Mouse (Mus musculus): Measurements from ENCODE around the gene Agpat3. TPM values are rescaled to one million over a fixed set of nuclear protein-coding genes. Genes with fewer than 3 reads are reported as not detected.

The Agpat3 gene
- total RNA-seq, 1 experiment = 52.0 TPM

- H3K9ac ChIP-seq (ENCODE audit: insufficient read depth, low read depth, low read length, poor library complexity, severe bottlenecking) = no peak overlapping the region
- peaks cover 0 to 5% of the 10 kb centered on the region in 2 experiments; a peak in 1 of 4 replicates for H3K4me1 ChIP-seq (ENCODE audit: control insufficient read depth in 2 of 2, insufficient read depth in 2 of 2, low read length in 2 of 2, poor library complexity in 1 of 2)
- H3K27ac ChIP-seq (ENCODE audit: insufficient read depth, low read depth, low read length, poor library complexity, severe bottlenecking) = no peak overlapping the region
- H3K9me3 ChIP-seq (ENCODE audit: control insufficient read depth, insufficient read depth, low read depth, low read length) = no peaks in the 10 kb centered on the region
- no peak for DNase-seq (ENCODE audit: low read depth, low spot score)
- in situ Hi-C loops (cut with MboI; ENCODE audit: low sequenced_read_pairs in 2 of 2, unreplicated experiment in 2 of 2) = no loop called here
- no peak overlapping the region for H3K4me3 ChIP-seq (ENCODE audit: insufficient read depth in 1 of 2, low read depth in 1 of 2, low read length in 2 of 2, poor library complexity in 1 of 2, severe bottlenecking in 1 of 2)
- peaks cover 18% of the 10 kb centered on the region; the same call in 1 of the 2 replicates for H3K36me3 ChIP-seq (ENCODE audit: control insufficient read depth, insufficient read depth, low read length, poor library complexity, severe bottlenecking)
- no peak for TF ChIP-seq CHD2 (IDR thresholded peaks at IDR 0.05; ENCODE audit: low read depth, low read length)
- no peak for TF ChIP-seq ZC3H11A (IDR thresholded peaks at IDR 0.05; ENCODE audit: borderline replicate concordance, low read depth, low read length)
- no peak for TF ChIP-seq HCFC1 (IDR thresholded peaks at IDR 0.05; ENCODE audit: borderline replicate concordance, insufficient read depth, low read length)
- TF ChIP-seq MAFK (IDR thresholded peaks at IDR 0.05; ENCODE audit: insufficient read depth, low read depth, low read length) = no peak
- no peak for TF ChIP-seq ZNF384 (IDR thresholded peaks at IDR 0.05; ENCODE audit: low read depth, low read length)
Measured at GRCm38 (mm10) chr10:78284812-78285211, 67.5 kb downstream of the Agpat3 start.

- Histone ChIP-seq H3K4me3 (ENCODE audit: insufficient read depth in 1 of 2, low read depth in 1 of 2, low read length in 2 of 2, poor library complexity in 1 of 2, severe bottlenecking in 1 of 2) (no peak overlapping the region), H3K36me3 (ENCODE audit: control insufficient read depth, insufficient read depth, low read length, poor library complexity, severe bottlenecking) (peaks cover 20% of the 10 kb centered on the region; the same call in 1 of the 2 replicates), H3K4me1 (ENCODE audit: control insufficient read depth in 2 of 2, insufficient read depth in 2 of 2, low read length in 2 of 2, poor library complexity in 1 of 2) (peaks cover 0 to 5% of the 10 kb centered on the region in 2 experiments; a peak in 1 of 4 replicates), H3K9ac (ENCODE audit: insufficient read depth, low read depth, low read length, poor library complexity, severe bottlenecking) (no peak overlapping the region), H3K9me3 (ENCODE audit: control insufficient read depth, insufficient read depth, low read depth, low read length) (no peaks in the 10 kb centered on the region), H3K27ac (ENCODE audit: insufficient read depth, low read depth, low read length, poor library complexity, severe bottlenecking) (no peak overlapping the region)
- no peak for TF ChIP-seq ZNF384 (IDR thresholded peaks at IDR 0.05; ENCODE audit: low read depth, low read length)
- no peak for TF ChIP-seq CHD2 (IDR thresholded peaks at IDR 0.05; ENCODE audit: low read depth, low read length)
- TF ChIP-seq MAFK (IDR thresholded peaks at IDR 0.05; ENCODE audit: insufficient read depth, low read depth, low read length) = no peak
- no peak for TF ChIP-seq ZC3H11A (IDR thresholded peaks at IDR 0.05; ENCODE audit: borderline replicate concordance, low read depth, low read length)
- TF ChIP-seq HCFC1 (IDR thresholded peaks at IDR 0.05; ENCODE audit: borderline replicate concordance, insufficient read depth, low read length) = no peak
- DNase-seq (ENCODE audit: low read depth, low spot score) = no peak
- in situ Hi-C loops (cut with MboI; ENCODE audit: low sequenced_read_pairs in 2 of 2, unreplicated experiment in 2 of 2) = no loop called here
Measured at GRCm38 (mm10) chr10:78282411-78282810, 69.9 kb downstream of the Agpat3 start.

- no peak for DNase-seq (ENCODE audit: low read depth, low spot score)
- Histone ChIP-seq H3K9ac (ENCODE audit: insufficient read depth, low read depth, low read length, poor library complexity, severe bottlenecking) (no peak overlapping the region), H3K9me3 (ENCODE audit: control insufficient read depth, insufficient read depth, low read depth, low read length) (no peaks in the 10 kb centered on the region), H3K27ac (ENCODE audit: insufficient read depth, low read depth, low read length, poor library complexity, severe bottlenecking) (no peak overlapping the region), H3K4me1 (ENCODE audit: control insufficient read depth in 2 of 2, insufficient read depth in 2 of 2, low read length in 2 of 2, poor library complexity in 1 of 2) (peaks cover 0 to 4% of the 10 kb centered on the region in 2 experiments; a peak in 1 of 4 replicates), H3K36me3 (ENCODE audit: control insufficient read depth, insufficient read depth, low read length, poor library complexity, severe bottlenecking) (peaks cover 13% of the 10 kb centered on the region; the same call in 1 of the 2 replicates), H3K4me3 (ENCODE audit: insufficient read depth in 1 of 2, low read depth in 1 of 2, low read length in 2 of 2, poor library complexity in 1 of 2, severe bottlenecking in 1 of 2) (no peak overlapping the region)
- in situ Hi-C loops (cut with MboI; ENCODE audit: low sequenced_read_pairs in 2 of 2, unreplicated experiment in 2 of 2) = no loop called here
- TF ChIP-seq CHD2 (IDR thresholded peaks at IDR 0.05; ENCODE audit: low read depth, low read length) (no peak), MAFK (IDR thresholded peaks at IDR 0.05; ENCODE audit: insufficient read depth, low read depth, low read length) (no peak)
Measured at GRCm38 (mm10) chr10:78280486-78280885, 71.8 kb downstream of the Agpat3 start.

- Histone ChIP-seq H3K27ac (ENCODE audit: insufficient read depth, low read depth, low read length, poor library complexity, severe bottlenecking) (no peak overlapping the region), H3K4me1 (ENCODE audit: control insufficient read depth in 2 of 2, insufficient read depth in 2 of 2, low read length in 2 of 2, poor library complexity in 1 of 2) (no peaks in the 10 kb centered on the region), H3K9ac (ENCODE audit: insufficient read depth, low read depth, low read length, poor library complexity, severe bottlenecking) (no peak overlapping the region), H3K36me3 (ENCODE audit: control insufficient read depth, insufficient read depth, low read length, poor library complexity, severe bottlenecking) (peaks cover 12% of the 10 kb centered on the region; the same call in 1 of the 2 replicates), H3K4me3 (ENCODE audit: insufficient read depth in 1 of 2, low read depth in 1 of 2, low read length in 2 of 2, poor library complexity in 1 of 2, severe bottlenecking in 1 of 2) (no peak overlapping the region), H3K9me3 (ENCODE audit: control insufficient read depth, insufficient read depth, low read depth, low read length) (no peaks in the 10 kb centered on the region)
- in situ Hi-C loops (cut with MboI; ENCODE audit: low sequenced_read_pairs in 2 of 2, unreplicated experiment in 2 of 2) = no loop called here
- DNase-seq (ENCODE audit: low read depth, low spot score) = peak; percentile 33
- no peak for TF ChIP-seq HCFC1 (IDR thresholded peaks at IDR 0.05; ENCODE audit: borderline replicate concordance, insufficient read depth, low read length)
- no peak for TF ChIP-seq MAFK (IDR thresholded peaks at IDR 0.05; ENCODE audit: insufficient read depth, low read depth, low read length)
- no peak for TF ChIP-seq ZNF384 (IDR thresholded peaks at IDR 0.05; ENCODE audit: low read depth, low read length)
- no peak for TF ChIP-seq CHD2 (IDR thresholded peaks at IDR 0.05; ENCODE audit: low read depth, low read length)
- TF ChIP-seq ZC3H11A (IDR thresholded peaks at IDR 0.05; ENCODE audit: borderline replicate concordance, low read depth, low read length) = peak; percentile 57; the same call in 1 of the 2 replicates
Measured at GRCm38 (mm10) chr10:78279210-78279609, 73.1 kb downstream of the Agpat3 start.

- DNase-seq (ENCODE audit: low read depth, low spot score) = no peak
- in situ Hi-C loops (cut with MboI; ENCODE audit: low sequenced_read_pairs in 2 of 2, unreplicated experiment in 2 of 2) = no loop called here
Measured at GRCm38 (mm10) chr10:78277835-78278234, 74.5 kb downstream of the Agpat3 start.

More at GRCm38 (mm10) chr10:78277835-78278234, 74.5 kb downstream of the Agpat3 start:
- Histone ChIP-seq H3K4me3 (ENCODE audit: insufficient read depth in 1 of 2, low read depth in 1 of 2, low read length in 2 of 2, poor library complexity in 1 of 2, severe bottlenecking in 1 of 2) (no peak overlapping the region), H3K9ac (ENCODE audit: insufficient read depth, low read depth, low read length, poor library complexity, severe bottlenecking) (no peak overlapping the region), H3K36me3 (ENCODE audit: control insufficient read depth, insufficient read depth, low read length, poor library complexity, severe bottlenecking) (peaks cover 12% of the 10 kb centered on the region; the same call in 1 of the 2 replicates), H3K9me3 (ENCODE audit: control insufficient read depth, insufficient read depth, low read depth, low read length) (no peaks in the 10 kb centered on the region), H3K27ac (ENCODE audit: insufficient read depth, low read depth, low read length, poor library complexity, severe bottlenecking) (no peak overlapping the region), H3K4me1 (ENCODE audit: control insufficient read depth in 2 of 2, insufficient read depth in 2 of 2, low read length in 2 of 2, poor library complexity in 1 of 2) (peaks cover 2 to 8% of the 10 kb centered on the region in 2 experiments; a peak in 2 of 4 replicates)
- TF ChIP-seq ZC3H11A (IDR thresholded peaks at IDR 0.05; ENCODE audit: borderline replicate concordance, low read depth, low read length) (no peak), MAFK (IDR thresholded peaks at IDR 0.05; ENCODE audit: insufficient read depth, low read depth, low read length) (no peak), ZNF384 (IDR thresholded peaks at IDR 0.05; ENCODE audit: low read depth, low read length) (no peak), CHD2 (IDR thresholded peaks at IDR 0.05; ENCODE audit: low read depth, low read length) (no peak), HCFC1 (IDR thresholded peaks at IDR 0.05; ENCODE audit: borderline replicate concordance, insufficient read depth, low read length) (no peak)
